21 mouse cellular contexts compared by ENCODE assay signal in the genomic region with DNA sequence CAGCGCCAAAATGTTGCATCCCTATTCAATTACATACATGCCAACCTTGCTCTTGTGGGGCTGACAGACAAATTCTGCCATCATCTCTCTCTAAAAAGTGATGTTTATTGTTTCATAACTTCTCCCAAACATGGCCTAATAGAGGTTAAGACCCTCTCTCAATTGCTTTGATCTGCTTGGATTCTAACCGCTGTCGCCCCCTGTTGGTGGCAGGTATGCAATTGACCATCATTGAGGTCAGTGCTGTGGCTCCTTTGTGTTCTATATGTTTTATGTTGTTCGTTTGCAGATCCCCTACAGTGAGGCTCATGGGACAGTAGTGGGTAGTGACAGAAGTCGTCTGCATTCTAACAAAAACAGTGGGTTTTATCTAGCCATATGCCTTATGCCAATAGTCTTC. TPM values are rescaled to one million over a fixed set of nuclear protein-coding genes. Genes with fewer than 3 reads are reported as not detected.
DNase-seq lines count a peak whose midpoint lies in the region; ATAC-seq and TF ChIP-seq lines count a peak whose summit lies in the region.
"Had no signal": no experiment of that assay in that cellular context is flagged by ENCODE, and none has a peak within 500 bp of the region (broad histone marks: within the 10 kb centered on the region; RNA-seq: fewer than 3 reads in every experiment).

No protein-coding gene starts in this region.

- no peak overlapping the region for H3K9ac ChIP-seq in kidney, embryonic 16.5 days (replicated peaks; ENCODE audit: low read length)
- H3K9ac ChIP-seq in MEL (ENCODE audit: control insufficient read depth, low read depth, low read length, poor library complexity, severe bottlenecking) = no peak overlapping the region
- H3K9ac ChIP-seq in stomach, postnatal 0 days (ENCODE audit: low read length) = no peak overlapping the region
- H3K9ac ChIP-seq: hindbrain, embryonic 14.5 days; limb, embryonic 13.5 days; lung, embryonic 15.5 days; neural tube, embryonic 12.5 days; stomach, embryonic 15.5 days had no signal

- no peak for TF ChIP-seq EP300 in MEL (IDR thresholded peaks at IDR 0.05; ENCODE audit: low read depth in 1 of 2, low read length in 2 of 2)
- TF ChIP-seq EP300 in stomach, postnatal 0 days (optimal IDR thresholded peaks at IDR 0.05) = no peak

- 79% methylated on average over 5 of the region's 5 CpGs for WGBS in kidney, adult 2 months
- 77% methylated on average over 5 of the region's 5 CpGs for WGBS in kidney, embryonic 16.5 days
- 74% methylated on average over 5 of the region's 5 CpGs for WGBS in stomach, postnatal 0 days

- peaks cover 3% of the 10 kb centered on the region; the same call in 1 of the 2 replicates for H3K9me3 ChIP-seq in kidney, embryonic 16.5 days (ENCODE audit: low read length)
- H3K9me3 ChIP-seq in MEL (replicated peaks; ENCODE audit: insufficient read depth, low read length) = no peaks in the 10 kb centered on the region
- H3K9me3 ChIP-seq in stomach, postnatal 0 days (ENCODE audit: control insufficient read depth, low read length) = no peaks in the 10 kb centered on the region
- H3K9me3 ChIP-seq: lung, embryonic 15.5 days; neural tube, embryonic 12.5 days; stomach, embryonic 15.5 days had no signal

- DNase-seq in kidney, adult 2 months = no peak
- peak; percentile 28 for DNase-seq in retina, embryonic 14.5 days (ENCODE audit: low spot score)
- no peak for DNase-seq in retina, postnatal 1 day
- peak; percentile 5 for DNase-seq in MEL (ENCODE audit: low read depth, low spot score)
- no peak for DNase-seq in stomach, postnatal 0 days (ENCODE audit: low spot score)
- no peak for DNase-seq in spleen, postnatal 14 days (ENCODE audit: low spot score in 2 of 2)
- DNase-seq: adrenal gland, postnatal 25 days; cerebellum, postnatal 36 days; heart, postnatal 10 days; kidney, adult 8-10 months; thymus, postnatal 14 days had no signal

- no peak for ATAC-seq in kidney, embryonic 16.5 days (ENCODE audit: low FRiP score, low TSS enrichment)
- ATAC-seq in stomach, postnatal 0 days (ENCODE audit: low FRiP score, low TSS enrichment) = no peak
- ATAC-seq: activated CD4-positive, CD25-positive, alpha-beta regulatory T cell, adult 4 months had no signal

- TF ChIP-seq POLR2A in kidney, adult 2 months (IDR thresholded peaks at IDR 0.05; ENCODE audit: low read depth, low read length) = no peak
- no peak for TF ChIP-seq POLR2A in MEL (IDR thresholded peaks at IDR 0.05; ENCODE audit: control insufficient read depth in 1 of 2, insufficient read depth in 1 of 2, low read depth in 1 of 2, low read length in 2 of 2, poor library complexity in 1 of 2)

- no peaks in the 10 kb centered on the region for H3K4me1 ChIP-seq in kidney, adult 2 months (ENCODE audit: control insufficient read depth, insufficient read depth, low read length)
- H3K4me1 ChIP-seq in kidney, embryonic 16.5 days (ENCODE audit: insufficient read depth, low read length) = no peaks in the 10 kb centered on the region
- no peaks in the 10 kb centered on the region for H3K4me1 ChIP-seq in MEL (ENCODE audit: control insufficient read depth in 1 of 2, insufficient read depth in 2 of 2, low read length in 2 of 2)
- H3K4me1 ChIP-seq in stomach, postnatal 0 days (replicated peaks; ENCODE audit: control insufficient read depth, insufficient read depth) = no peaks in the 10 kb centered on the region
- H3K4me1 ChIP-seq: neural tube, embryonic 12.5 days; stomach, embryonic 15.5 days had no signal

- H3K4me2 ChIP-seq in kidney, embryonic 16.5 days (replicated peaks; ENCODE audit: low read depth, low read length) = no peak overlapping the region
- no peak overlapping the region for H3K4me2 ChIP-seq in stomach, postnatal 0 days (replicated peaks; ENCODE audit: low read depth)
- H3K4me2 ChIP-seq: hindbrain, embryonic 14.5 days; limb, embryonic 13.5 days; lung, embryonic 15.5 days; neural tube, embryonic 12.5 days; stomach, embryonic 15.5 days had no signal

- H3K4me3 ChIP-seq in kidney, adult 2 months (ENCODE audit: insufficient read depth, low read depth, low read length) = no peak overlapping the region
- no peak overlapping the region for H3K4me3 ChIP-seq in kidney, embryonic 16.5 days (ENCODE audit: low read length)
- no peak overlapping the region for H3K4me3 ChIP-seq in MEL (ENCODE audit: control insufficient read depth in 1 of 2, insufficient read depth in 1 of 2, low read depth in 2 of 2, low read length in 2 of 2)
- H3K4me3 ChIP-seq in stomach, postnatal 0 days (ENCODE audit: low read depth, low read length) = no peak overlapping the region
- H3K4me3 ChIP-seq: limb, embryonic 13.5 days; lung, embryonic 15.5 days; neural tube, embryonic 12.5 days; stomach, embryonic 15.5 days had no signal

- H3K79me2 ChIP-seq in MEL (ENCODE audit: control insufficient read depth, insufficient read depth, low read length, poor library complexity) = no peaks in the 10 kb centered on the region

- TF ChIP-seq RAD21 in MEL (IDR thresholded peaks at IDR 0.05; ENCODE audit: low read depth, low read length) = no peak

- TF ChIP-seq CTCF in kidney, adult 2 months (conservative IDR thresholded peaks at IDR 0.05; ENCODE audit: insufficient read depth, insufficient read length, low read depth, low read length) = peak; percentile 24; the same call in 1 of the 2 replicates
- TF ChIP-seq CTCF in MEL (IDR thresholded peaks at IDR 0.05 in 2 of 3, conservative IDR thresholded peaks at IDR 0.05 in 1 of 3; ENCODE audit: control insufficient read depth in 1 of 3, insufficient read depth in 1 of 3, low read depth in 2 of 3, low read length in 3 of 3, poor library complexity in 1 of 3, severe bottlenecking in 1 of 3) = peak; percentile 12 to 35 (median 23); a peak in 3 of 6 replicates
- peak; percentile 54 for TF ChIP-seq CTCF in stomach, postnatal 0 days (IDR thresholded peaks at IDR 0.05; ENCODE audit: low read depth)

- H3K27me3 ChIP-seq in kidney, adult 2 months (replicated peaks; ENCODE audit: control insufficient read depth, insufficient read depth, low read length) = no peaks in the 10 kb centered on the region
- no peaks in the 10 kb centered on the region for H3K27me3 ChIP-seq in kidney, embryonic 16.5 days (ENCODE audit: insufficient read depth, low read length)
- no peaks in the 10 kb centered on the region for H3K27me3 ChIP-seq in MEL (ENCODE audit: control insufficient read depth in 1 of 2, insufficient read depth in 2 of 2, low read length in 2 of 2)
- H3K27me3 ChIP-seq in stomach, postnatal 0 days (ENCODE audit: control insufficient read depth, insufficient read depth, low read length) = no peaks in the 10 kb centered on the region
- H3K27me3 ChIP-seq: limb, embryonic 13.5 days; lung, embryonic 15.5 days; neural tube, embryonic 12.5 days; stomach, embryonic 15.5 days had no signal

- no peaks in the 10 kb centered on the region for H3K36me3 ChIP-seq in kidney, adult 2 months (ENCODE audit: control insufficient read depth, insufficient read depth, low read length)
- no peaks in the 10 kb centered on the region for H3K36me3 ChIP-seq in kidney, embryonic 16.5 days (ENCODE audit: insufficient read depth, low read length)
- H3K36me3 ChIP-seq in MEL (ENCODE audit: control insufficient read depth in 1 of 2, insufficient read depth in 2 of 2, low read length in 2 of 2) = no peaks in the 10 kb centered on the region
- H3K36me3 ChIP-seq in stomach, postnatal 0 days (ENCODE audit: control insufficient read depth, insufficient read depth, low read length) = no peaks in the 10 kb centered on the region
- H3K36me3 ChIP-seq: lung, embryonic 15.5 days; neural tube, embryonic 12.5 days; stomach, embryonic 15.5 days had no signal

- no peak overlapping the region for H3K27ac ChIP-seq in kidney, adult 2 months (ENCODE audit: insufficient read depth, low read depth, low read length)
- no peak overlapping the region for H3K27ac ChIP-seq in kidney, embryonic 16.5 days (ENCODE audit: low read length)
- H3K27ac ChIP-seq in MEL (ENCODE audit: control insufficient read depth, low read depth, low read length) = no peak overlapping the region
- H3K27ac ChIP-seq in stomach, postnatal 0 days (replicated peaks) = no peak overlapping the region
- H3K27ac ChIP-seq: hindbrain, embryonic 14.5 days; limb, embryonic 13.5 days; lung, embryonic 15.5 days; neural tube, embryonic 12.5 days; stomach, embryonic 15.5 days had no signal

TF ChIP-seq in MEL, 35 proteins besides CTCF, POLR2A, EP300 and RAD21:
- no peak for TF ChIP-seq POLR2AphosphoS2 (IDR thresholded peaks at IDR 0.05; ENCODE audit: low read length)
- TF ChIP-seq MXI1 (IDR thresholded peaks at IDR 0.05; ENCODE audit: low read depth, low read length) = no peak
- no peak for TF ChIP-seq MAX (IDR thresholded peaks at IDR 0.05; ENCODE audit: low read length)
- TF ChIP-seq JUND (IDR thresholded peaks at IDR 0.05; ENCODE audit: low read depth, low read length) = no peak

RNA-seq across cellular contexts. Expression of a gene that starts 44.0 kb away (rescaled TPM):
- 2.4 and 3.0 TPM in 2 replicates for polyA plus RNA-seq in kidney, adult 2 months (2012; rRNA removed)
- 0.55 and 0.91 TPM in 2 replicates for polyA plus RNA-seq in kidney, embryonic 16.5 days (2015; fragmentation: Nextera tagmentation; extraction: Ambion mirVana)
- total RNA-seq in MEL (2012; rRNA removed) = not detected in 2 replicates
- polyA plus RNA-seq in MEL (2012; ENCODE audit: insufficient read depth in 1 of 2, insufficient read length in 2 of 2, low read depth in 1 of 2, low replicate concordance in 2 of 2, missing spikeins in 1 of 2) = not detected
- 0.04 and 0.23 TPM in 2 replicates for polyA plus RNA-seq in stomach, postnatal 0 days (2015; fragmentation: Nextera tagmentation; extraction: Ambion mirVana)
- total RNA-seq: heart, postnatal 10 days; megakaryocyte, adult 5-6 weeks had no signal
- polyA plus RNA-seq: forebrain, embryonic 11.5 days; gonadal fat pad, adult 2 months; hindbrain, embryonic 14.5 days; lung, embryonic 15.5 days had no signal

Comparison
In these comparisons a context has a peak if more than half of its experiments do, and no peak if none do; other contexts are left out.
1. DNase-seq: peak in retina, embryonic 14.5 days (single experiment) and MEL (single experiment); none in kidney, adult 2 months (single experiment), retina, postnatal 1 day (single experiment), stomach, postnatal 0 days (single experiment) and spleen, postnatal 14 days (0 of 2).
2. Peak in every context shown above with its lines, with median percentiles within 50 percentile points of each other: CTCF ChIP-seq.